Mouse (Mus musculus): ENCODE measurements around the gene Cbfa2t2. TPM values are rescaled to one million over a fixed set of nuclear protein-coding genes. Genes with fewer than 3 reads are reported as not detected.

The Cbfa2t2 gene
- total and polyA plus RNA-seq, 3 experiments, result 7.8 to 17.3 (median 15.6) TPM

DNA sequence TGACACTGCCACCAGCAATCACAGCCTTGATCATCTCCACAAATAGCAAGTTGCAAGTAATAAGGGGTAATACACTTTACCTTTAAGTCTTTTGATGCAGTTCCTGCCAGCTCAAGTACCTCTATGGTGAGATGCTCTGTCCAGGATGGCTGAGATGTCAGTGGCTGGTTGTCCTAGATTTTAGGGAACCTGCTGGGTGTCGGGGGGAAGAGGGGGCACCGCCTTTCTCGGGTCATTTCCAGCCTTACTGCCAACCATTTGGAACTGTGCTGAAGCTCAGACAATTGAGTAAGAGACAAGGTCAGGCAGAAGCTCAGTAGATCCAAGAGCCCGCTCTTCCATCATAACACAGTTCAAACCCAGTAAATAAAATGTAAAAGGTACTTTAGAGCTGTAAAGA, 58.7 kb downstream of the Cbfa2t2 start:
- Histone ChIP-seq H3K9ac (ENCODE audit: low read depth, low read length) (no peak overlapping the region), H3K27ac (no peak overlapping the region), H3K4me1 (ENCODE audit: control insufficient read depth, insufficient read depth, low read length) (peaks cover 3% of the 10 kb centered on the region; the same call in 1 of the 2 replicates), H3K36me3 (ENCODE audit: control insufficient read depth, insufficient read depth, low read length) (no peaks in the 10 kb centered on the region; the same call in 1 of the 2 replicates), H3K79me2 (replicated peaks; ENCODE audit: control insufficient read depth, insufficient read depth, low read length) (peaks cover 7% of the 10 kb centered on the region; the same call in 1 of the 2 replicates), H3K4me3 (no peak overlapping the region), H3K27me3 (ENCODE audit: control insufficient read depth, insufficient read depth, low read length) (no peaks in the 10 kb centered on the region)
- 91% methylated on average over 4 of the region's 4 CpGs for WGBS
- intact Hi-C loops (cut with DNase I), result no loop called here
- TF ChIP-seq EP300 (IDR thresholded peaks at IDR 0.05; ENCODE audit: insufficient read depth, low read depth, low read length) (no peak), CTCF (IDR thresholded peaks at IDR 0.05) (no peak), POLR2A (IDR thresholded peaks at IDR 0.05; ENCODE audit: insufficient read depth, low read depth, low read length) (no peak)
- no peak for DNase-seq

DNA sequence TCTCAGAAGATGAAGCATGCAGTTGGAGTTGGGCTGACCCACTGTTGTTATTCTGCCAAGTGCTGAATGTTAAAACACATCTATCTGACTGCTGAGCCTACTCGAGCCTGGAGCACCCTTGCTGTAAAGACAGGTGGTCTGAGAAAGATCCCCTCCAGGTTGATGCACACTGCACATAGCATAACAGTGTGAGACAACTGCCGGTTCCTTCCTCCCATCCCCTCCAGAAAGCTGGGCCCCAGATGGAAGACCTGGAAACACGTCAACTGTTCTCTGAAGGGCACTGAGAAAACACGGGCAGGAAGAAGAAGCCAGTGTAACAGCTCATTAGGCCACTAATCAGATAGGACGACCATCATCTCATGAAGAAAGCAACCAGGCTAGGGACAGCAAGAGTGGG, 62.3 kb downstream of the Cbfa2t2 start:
- peaks cover 5% of the 10 kb centered on the region; the same call in 1 of the 2 replicates for H3K79me2 ChIP-seq (replicated peaks; ENCODE audit: control insufficient read depth, insufficient read depth, low read length)
- WGBS, result 24% methylated on average over 5 of the region's 5 CpGs
- peaks cover 3% of the 10 kb centered on the region; the same call in 1 of the 2 replicates for H3K4me1 ChIP-seq (ENCODE audit: control insufficient read depth, insufficient read depth, low read length)
- DNase-seq, result peak; percentile 10 to 20
- TF ChIP-seq EP300 (IDR thresholded peaks at IDR 0.05; ENCODE audit: insufficient read depth, low read depth, low read length) (no peak), CTCF (IDR thresholded peaks at IDR 0.05) (no peak), POLR2A (IDR thresholded peaks at IDR 0.05; ENCODE audit: insufficient read depth, low read depth, low read length) (no peak)
- intact Hi-C loops (cut with DNase I), result no loop called here
- no peak overlapping the region; the same call in 1 of the 2 replicates for H3K9ac ChIP-seq (ENCODE audit: low read depth, low read length)
- H3K4me3 ChIP-seq, result no peak overlapping the region
- H3K27me3 ChIP-seq (ENCODE audit: control insufficient read depth, insufficient read depth, low read length), result no peaks in the 10 kb centered on the region
- H3K36me3 ChIP-seq (ENCODE audit: control insufficient read depth, insufficient read depth, low read length), result no peaks in the 10 kb centered on the region; the same call in none of the 2 replicates
- no peak overlapping the region for H3K27ac ChIP-seq

DNA sequence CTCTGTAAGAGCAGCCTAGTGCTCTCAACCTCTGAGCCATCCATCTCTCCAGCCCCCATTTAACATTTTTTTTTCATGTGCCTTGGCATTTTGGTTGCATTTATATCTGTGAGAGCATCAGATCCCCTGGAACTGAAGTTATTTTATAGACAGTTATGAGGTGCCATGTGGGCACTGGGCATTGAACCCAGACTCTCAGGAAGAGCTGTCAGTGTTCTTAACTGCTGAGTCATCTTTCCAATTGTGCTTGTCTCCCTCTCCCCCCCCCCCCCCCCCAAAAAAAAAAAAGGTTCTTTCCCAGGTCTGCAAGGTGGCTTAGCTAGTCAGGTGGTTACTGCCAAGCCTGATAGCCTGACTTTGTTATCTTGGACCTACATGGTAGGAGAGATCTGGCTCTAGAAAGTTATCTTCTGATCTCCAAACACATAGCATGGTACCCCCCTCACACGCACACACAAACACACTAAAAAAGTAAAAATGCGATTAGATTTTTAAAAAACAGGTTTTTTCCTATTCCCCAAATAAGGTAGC, 63.5 kb downstream of the Cbfa2t2 start:
- no peak for TF ChIP-seq POLR2A (IDR thresholded peaks at IDR 0.05; ENCODE audit: insufficient read depth, low read depth, low read length)
- no peak for TF ChIP-seq EP300 (IDR thresholded peaks at IDR 0.05; ENCODE audit: insufficient read depth, low read depth, low read length)
- no peak for TF ChIP-seq CTCF (IDR thresholded peaks at IDR 0.05)
- DNase-seq, result no peak
- Histone ChIP-seq H3K9ac (ENCODE audit: low read depth, low read length) (no peak overlapping the region), H3K4me1 (ENCODE audit: control insufficient read depth, insufficient read depth, low read length) (peaks cover 3% of the 10 kb centered on the region; the same call in 1 of the 2 replicates), H3K36me3 (ENCODE audit: control insufficient read depth, insufficient read depth, low read length) (no peaks in the 10 kb centered on the region; the same call in none of the 2 replicates), H3K4me3 (no peak overlapping the region), H3K27ac (no peak overlapping the region), H3K79me2 (replicated peaks; ENCODE audit: control insufficient read depth, insufficient read depth, low read length) (peaks cover 5% of the 10 kb centered on the region; the same call in 1 of the 2 replicates), H3K27me3 (ENCODE audit: control insufficient read depth, insufficient read depth, low read length) (no peaks in the 10 kb centered on the region)
- WGBS, result 96% methylated on average over 2 of the region's 2 CpGs
- intact Hi-C loops (cut with DNase I), result no loop called here

DNA sequence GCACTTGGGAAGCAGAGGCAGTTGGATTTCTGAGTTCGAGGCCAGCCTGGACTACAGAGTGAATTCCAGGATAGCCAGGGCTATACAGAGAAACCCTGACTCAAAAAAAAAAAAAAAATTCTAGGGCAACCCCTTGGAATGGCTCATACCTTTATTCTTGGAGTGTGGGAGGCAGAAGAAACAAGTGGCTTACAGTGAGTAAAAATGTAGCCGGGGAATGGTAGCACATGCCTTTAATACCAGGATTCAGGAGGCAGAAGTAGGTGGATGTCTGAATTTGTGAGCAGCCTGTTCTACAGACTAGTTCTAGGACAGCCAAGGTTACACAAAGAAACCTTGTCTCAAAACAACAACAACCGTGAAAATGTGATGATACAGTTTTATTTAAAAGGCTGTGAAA, 64.5 kb downstream of the Cbfa2t2 start:
- Histone ChIP-seq H3K27me3 (ENCODE audit: control insufficient read depth, insufficient read depth, low read length) (no peaks in the 10 kb centered on the region), H3K27ac (no peak overlapping the region), H3K36me3 (ENCODE audit: control insufficient read depth, insufficient read depth, low read length) (no peaks in the 10 kb centered on the region; the same call in none of the 2 replicates), H3K9ac (ENCODE audit: low read depth, low read length) (no peak overlapping the region), H3K79me2 (replicated peaks; ENCODE audit: control insufficient read depth, insufficient read depth, low read length) (peaks cover 3% of the 10 kb centered on the region; the same call in 1 of the 2 replicates), H3K4me1 (ENCODE audit: control insufficient read depth, insufficient read depth, low read length) (peaks cover 3% of the 10 kb centered on the region; the same call in 1 of the 2 replicates), H3K4me3 (no peak overlapping the region)
- 89% methylated on average over 3 of the region's 3 CpGs for WGBS
- intact Hi-C loops (cut with DNase I), result no loop called here
- no peak for DNase-seq
- TF ChIP-seq POLR2A (IDR thresholded peaks at IDR 0.05; ENCODE audit: insufficient read depth, low read depth, low read length) (no peak), EP300 (IDR thresholded peaks at IDR 0.05; ENCODE audit: insufficient read depth, low read depth, low read length) (no peak), CTCF (IDR thresholded peaks at IDR 0.05) (no peak)

DNA sequence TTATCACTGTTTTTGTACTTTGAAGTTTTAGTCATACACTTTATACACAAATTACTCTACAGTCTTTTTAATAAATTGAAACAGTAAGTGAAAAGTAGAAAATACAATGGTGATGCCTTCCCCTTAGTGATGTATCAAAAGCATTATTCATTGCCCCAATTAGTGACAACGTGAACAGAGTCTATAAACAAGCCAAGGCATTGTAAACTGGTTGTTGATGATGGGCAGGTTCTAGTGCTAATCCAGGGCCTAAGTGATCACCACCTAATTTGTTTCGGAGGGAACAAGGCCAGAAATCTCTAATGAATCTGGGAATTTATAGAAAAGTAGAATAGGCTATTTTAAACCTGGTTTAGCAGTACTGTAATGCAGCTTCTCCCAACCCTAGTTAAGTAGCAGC, 70.8 kb downstream of the Cbfa2t2 start:
- H3K4me3 ChIP-seq, result no peak overlapping the region
- intact Hi-C loops (cut with DNase I), result loop anchor here (5.0 kb wide), 1 partner anchor 70 kb away; the partner anchor contains the start of gene Cbfa2t2
- H3K79me2 ChIP-seq (replicated peaks; ENCODE audit: control insufficient read depth, insufficient read depth, low read length), result no peaks in the 10 kb centered on the region; the same call in 1 of the 2 replicates
- no peak overlapping the region for H3K27ac ChIP-seq
- 87% methylated on average over 2 of the region's 2 CpGs for WGBS
- peaks cover 4% of the 10 kb centered on the region; the same call in 1 of the 2 replicates for H3K36me3 ChIP-seq (ENCODE audit: control insufficient read depth, insufficient read depth, low read length)
- H3K9ac ChIP-seq (ENCODE audit: low read depth, low read length), result no peak overlapping the region
- TF ChIP-seq EP300 (IDR thresholded peaks at IDR 0.05; ENCODE audit: insufficient read depth, low read depth, low read length) (no peak), CTCF (IDR thresholded peaks at IDR 0.05) (no peak), POLR2A (IDR thresholded peaks at IDR 0.05; ENCODE audit: insufficient read depth, low read depth, low read length) (no peak)
- DNase-seq, result no peak
- no peaks in the 10 kb centered on the region for H3K27me3 ChIP-seq (ENCODE audit: control insufficient read depth, insufficient read depth, low read length)
- H3K4me1 ChIP-seq (ENCODE audit: control insufficient read depth, insufficient read depth, low read length), result peaks cover 3% of the 10 kb centered on the region; the same call in 1 of the 2 replicates
